Mouse (Mus musculus) urinary bladder, postnatal 25 days (tissue): ENCODE measurements around the gene Selplg.
A peak's percentile ranks its signal among the peaks of the same experiment; 100 is the strongest.
"Not testable (repeated sequence)": the region's sequence is repeated elsewhere in the genome, so short reads cannot be mapped to it uniquely, and the experiment has no call there.

ENCODE experiments used
- DNase-seq: peaks from one replicate; pipeline ENCODE4 v3.0.0; 2022; ENCODE audit warnings: low spot score

Selplg gene

DNA sequence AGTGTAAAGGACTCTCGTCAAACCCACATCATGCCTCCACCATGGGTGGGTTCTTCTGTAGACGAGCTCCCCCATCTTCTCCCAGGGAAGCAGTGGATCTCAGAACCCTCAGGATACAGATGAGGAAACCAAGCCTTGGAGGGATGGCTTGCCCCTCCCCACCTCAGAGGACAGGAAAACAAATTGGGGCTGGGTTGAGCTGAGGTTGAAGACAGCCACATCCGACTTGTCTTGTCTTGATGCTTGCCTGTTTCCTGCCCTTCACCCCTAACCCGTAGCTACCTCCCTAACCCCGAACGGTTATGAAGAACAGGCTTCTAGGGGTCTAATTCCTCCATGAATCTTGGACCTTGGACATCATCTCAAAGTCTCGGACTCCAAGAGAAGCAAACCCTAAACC is 6.9 kb downstream of the Selplg start:
- DNase-seq, result no peak

DNA sequence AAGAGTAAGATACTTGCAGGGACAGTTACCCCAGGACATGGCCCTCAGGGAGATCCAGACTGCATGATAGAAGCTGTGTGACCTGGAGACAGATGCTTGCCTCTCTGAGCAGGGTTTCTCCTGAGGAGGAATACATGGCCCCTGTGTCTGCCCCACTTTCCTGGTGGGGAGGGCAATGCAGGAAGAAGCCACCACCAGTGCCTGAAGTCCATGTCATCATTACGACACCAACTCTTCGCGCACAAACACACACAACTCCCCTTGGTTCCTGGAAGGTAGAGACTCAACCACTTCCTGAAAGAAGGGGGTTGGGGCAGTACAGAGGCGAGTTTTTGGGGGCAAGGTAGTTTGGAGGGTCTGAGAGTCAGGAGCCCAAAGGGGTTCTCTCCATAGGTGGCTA is 8.2 kb downstream of the Selplg start:
- DNase-seq, result no peak

DNA sequence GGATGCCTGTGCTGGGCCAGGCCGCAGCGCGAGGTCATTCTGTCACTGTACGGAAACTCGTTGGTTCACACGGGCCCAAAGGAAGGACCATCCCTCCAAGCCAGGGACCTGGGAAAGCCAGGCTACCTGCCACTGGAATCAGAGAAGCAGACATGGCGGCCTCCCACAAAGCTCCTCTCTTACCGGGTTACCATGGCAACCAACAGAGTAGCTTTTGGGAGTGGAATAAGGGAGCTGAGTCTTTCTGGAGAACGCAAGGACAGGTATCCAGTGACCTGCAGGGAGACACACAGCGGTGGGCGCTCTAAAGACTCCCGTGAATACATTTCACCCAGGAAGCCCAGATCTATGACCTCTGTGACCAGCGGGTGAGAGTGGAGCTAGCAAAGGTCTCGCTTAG is 13.9 kb downstream of the Selplg start:
- DNase-seq, result no peak

DNA sequence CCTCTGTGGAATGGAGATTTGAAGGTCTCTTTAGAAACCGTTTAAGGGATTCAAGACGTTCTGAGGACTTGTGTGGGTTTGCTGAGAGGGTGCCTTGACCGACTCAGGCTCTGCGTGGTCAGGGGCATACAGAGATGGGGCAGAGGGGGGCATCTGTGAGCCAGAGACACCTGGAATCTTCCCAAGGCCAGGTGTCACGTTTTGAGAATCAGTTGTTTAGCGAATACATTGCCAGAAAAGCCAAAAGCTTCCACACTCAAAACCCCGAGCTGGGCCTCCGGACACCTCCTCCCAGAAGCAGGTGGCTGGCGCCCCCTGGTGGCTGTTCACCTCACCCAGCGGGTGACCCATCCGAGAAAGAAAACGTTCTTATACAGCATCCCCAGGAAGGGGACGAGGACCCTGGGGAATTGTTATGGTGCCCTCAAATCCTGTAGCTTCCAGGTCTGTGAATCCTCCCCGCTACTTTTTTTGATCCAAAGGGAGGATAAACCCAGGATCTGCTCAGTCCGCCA is 16.7 kb downstream of the Selplg start:
- peak; percentile 80 for DNase-seq

DNA sequence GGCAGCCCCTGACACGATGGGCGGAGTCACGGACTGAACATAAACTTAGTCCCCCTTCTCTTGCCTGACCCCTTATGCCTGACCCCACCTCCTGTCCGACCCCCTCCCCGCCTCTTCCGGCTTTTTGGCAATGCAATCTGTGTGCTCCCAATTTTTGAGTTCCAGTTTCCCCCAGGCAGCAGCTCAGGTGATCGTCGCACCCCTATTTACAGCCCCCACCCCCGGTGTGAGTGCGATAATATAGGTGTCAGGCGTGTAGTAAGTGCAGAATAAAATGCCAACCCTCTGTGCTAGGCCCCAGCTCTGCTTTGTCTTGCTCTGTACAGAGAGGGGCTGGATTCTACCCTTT is 17.4 kb downstream of the Selplg start:
- DNase-seq, result no peak

DNA sequence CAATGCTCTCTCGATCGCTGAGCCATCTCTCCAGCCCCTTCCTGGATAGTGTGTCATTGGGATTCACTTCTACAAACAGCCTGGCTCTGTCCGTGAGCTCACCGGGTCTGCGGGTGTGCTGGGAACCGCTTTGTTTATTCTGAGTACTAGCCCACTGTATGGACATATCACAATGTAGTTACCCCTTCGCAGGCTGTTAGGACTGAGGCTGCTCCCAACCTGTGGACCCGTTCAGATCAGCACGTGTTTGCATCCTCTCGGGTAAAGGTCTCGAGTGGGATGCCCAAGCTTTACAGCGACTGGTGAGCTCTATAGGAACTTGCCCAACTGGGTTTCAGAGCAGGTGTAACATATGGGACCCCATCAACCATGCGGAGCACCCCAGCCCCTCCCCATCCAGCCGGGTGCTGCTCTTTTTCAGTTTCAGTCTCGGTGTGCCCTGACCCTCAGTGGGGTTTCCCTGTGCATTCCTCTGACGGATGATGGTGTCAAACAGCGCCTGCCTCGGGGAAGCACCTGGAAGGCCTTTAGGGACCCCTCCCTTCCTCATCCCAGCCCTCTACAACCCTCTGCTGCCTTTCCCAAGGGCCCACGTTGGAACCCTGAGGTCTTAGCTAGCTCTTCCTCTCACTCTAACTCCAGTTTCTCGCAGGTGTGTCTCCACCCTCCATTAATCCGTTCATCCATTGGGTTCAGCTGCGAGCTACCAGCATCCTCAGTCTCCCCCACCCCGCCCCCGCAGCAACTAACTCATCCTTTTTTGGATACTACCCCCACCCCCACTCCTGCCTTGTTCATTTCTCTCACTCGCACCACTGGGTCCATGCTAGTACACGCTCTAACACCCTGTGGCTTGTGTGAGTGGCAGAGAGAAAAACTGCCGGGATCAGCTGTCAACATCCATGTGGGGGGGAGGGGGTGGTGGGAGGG is 18.1 kb downstream of the Selplg start:
- DNase-seq, result no peak

DNA sequence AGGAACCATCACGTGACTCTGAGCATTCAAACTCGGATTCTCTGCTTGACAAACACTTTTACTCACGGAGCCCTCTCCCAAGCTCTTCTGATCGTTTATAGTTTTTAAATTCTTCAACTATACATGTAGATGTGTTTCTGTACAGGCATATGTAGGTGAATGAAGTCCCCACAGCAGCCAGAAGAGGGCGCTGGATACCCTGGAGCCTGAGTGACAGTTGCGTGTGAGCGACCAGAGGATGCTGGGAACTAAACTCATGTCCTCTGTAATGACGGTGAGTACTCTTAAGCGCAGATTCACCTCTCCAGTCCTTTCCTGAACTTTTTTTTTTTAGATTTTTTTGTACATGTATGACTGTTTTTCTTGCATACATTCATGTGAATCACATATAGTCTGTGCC is 18.8 kb downstream of the Selplg start:
- DNase-seq, result no peak

DNA sequence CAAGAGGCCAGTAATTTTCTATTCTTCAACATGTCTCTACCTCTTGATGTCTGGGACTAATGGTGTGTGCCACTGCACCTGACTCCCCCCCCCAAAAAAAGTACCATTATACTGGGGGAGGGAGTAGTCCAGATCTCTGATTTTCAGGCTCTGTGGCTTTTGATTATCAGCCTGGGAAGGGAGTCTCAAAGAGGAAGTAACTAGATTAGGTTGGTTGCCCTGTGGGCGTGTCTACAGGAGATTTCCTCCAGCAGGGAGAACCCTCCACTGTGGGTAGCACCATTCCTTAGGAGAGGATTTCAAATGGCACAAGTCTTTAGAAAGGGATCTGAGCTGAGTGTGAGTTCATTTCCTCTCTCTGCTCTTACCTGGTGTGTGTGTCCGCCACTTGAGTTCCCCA is 19.8 kb downstream of the Selplg start:
- DNase-seq, result no peak

DNA sequence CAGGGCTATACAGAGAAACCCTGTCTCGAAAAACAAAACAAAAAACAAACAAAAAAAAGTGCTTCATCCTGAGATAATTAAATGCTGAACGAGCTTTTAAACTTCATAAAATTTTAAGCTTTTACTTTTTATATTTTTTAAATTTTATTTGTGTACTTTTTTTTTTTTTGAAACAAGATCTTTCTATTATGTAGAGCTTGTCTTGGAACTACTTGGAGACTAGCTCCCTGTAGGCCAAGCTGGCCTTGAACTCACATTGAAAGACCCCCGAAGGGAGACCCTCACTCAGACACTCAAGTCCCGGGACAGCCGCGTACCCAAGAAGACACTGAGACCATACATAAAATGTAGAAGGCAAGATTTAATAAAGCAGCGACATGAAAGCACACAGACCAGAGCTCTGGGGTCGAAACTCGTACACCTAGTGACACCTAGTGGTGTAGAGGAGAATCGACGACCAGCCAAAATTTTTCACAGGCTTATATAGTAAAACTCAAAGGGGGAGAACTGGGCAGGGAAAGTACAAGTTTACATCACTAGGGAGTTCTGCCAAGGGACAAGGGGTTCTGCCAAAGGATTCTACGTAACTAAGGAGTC is 20.5 kb downstream of the Selplg start:
- DNase-seq, result not testable (repeated sequence)

DNA sequence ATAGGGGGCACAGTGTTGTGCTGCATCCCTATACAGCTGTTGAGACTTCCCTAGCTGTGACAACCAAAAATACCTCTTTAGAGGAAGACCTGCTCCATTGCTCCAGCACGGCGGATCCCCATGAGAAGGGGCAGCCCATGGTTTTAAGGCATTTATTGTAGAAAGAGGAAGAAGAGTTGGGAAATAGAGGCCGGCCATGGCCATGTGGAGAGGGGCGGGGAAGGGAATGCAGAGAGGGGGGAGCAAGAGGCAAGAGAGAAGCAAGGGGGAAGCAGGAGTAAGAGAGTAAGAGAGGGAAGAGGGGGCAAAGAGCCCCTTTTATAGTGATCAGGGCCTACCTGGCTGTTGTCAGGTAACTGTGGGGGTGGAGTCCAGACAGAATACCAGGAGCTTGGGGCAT is 22.3 kb downstream of the Selplg start:
- DNase-seq, result no peak

DNA sequence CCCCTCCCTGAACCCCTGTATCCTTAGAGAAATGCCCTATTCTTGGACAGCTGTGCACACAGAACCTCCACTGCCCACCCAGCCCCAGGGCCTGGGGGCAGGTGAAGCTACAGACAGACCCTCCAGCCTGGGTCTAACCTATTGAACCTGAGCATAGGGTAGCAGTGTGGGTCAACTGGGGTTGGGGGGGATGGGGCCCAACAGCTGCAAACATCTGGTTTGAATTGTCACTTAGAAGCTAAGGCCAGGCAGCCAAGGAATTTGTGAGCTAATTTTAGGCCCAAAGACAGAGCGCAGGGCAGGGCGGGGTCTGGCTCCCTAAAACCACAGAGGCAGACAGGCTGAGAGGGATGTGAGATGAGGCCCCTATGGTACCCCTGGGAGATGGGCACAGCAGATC is 24.3 kb downstream of the Selplg start:
- DNase-seq, result no peak

DNA sequence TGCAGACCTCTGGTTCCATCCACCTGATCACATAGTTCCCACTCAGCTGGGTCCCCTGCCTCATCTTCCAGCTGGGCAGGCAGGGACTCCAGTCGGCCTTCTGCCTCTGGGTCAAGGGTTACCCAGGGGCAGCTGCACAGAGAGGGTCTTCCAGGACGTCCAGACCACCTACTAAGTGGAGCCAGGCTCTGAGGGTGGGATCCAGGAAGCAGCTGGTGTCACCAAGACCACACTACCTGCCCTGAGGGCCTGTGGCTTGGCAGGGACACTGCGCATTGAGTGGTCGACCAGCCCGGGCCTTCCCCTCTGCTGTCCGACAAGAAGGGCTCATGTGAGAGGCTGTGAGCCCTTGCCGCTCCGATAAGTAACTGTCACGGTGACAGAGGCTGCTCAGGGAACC is 24.7 kb downstream of the Selplg start:
- no peak for DNase-seq

DNA sequence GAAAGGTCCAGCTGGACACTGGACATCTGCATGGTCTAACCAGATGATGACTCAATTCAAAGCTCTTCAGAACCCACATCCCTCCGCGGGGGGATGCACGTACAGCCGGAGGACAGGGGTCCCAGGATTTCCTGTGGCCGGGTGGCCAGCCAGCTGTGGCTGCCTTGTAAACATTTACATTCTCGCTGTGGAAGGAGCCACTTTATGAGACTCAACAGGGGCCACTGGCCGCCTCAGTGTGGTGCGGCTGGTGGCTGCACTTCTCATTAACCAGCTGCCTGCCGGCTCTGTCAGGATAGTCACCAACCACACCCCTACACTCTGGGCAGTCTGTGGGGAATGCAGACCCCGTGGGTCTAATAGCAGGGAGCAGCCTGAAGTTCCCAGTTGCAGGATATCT is 26.0 kb downstream of the Selplg start:
- no peak for DNase-seq

DNA sequence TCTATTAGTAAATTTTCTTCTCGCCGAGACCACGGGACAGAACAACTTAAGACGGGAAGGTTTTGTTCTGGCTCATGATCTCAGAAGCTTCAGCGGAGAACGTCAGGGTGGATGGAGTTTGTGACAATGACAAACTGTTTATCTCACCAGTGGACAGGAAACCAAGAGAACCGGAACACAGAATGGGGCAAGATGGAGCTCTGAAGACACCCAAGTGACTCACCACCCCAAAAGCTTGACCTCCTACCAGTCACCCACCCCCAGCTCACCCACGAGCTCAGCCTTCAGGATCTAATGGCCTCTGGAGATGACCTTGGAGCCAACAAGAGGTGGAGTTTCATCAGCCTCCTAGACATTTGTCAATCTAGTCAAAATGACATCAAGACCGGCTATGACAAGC is 27.1 kb downstream of the Selplg start:
- no peak for DNase-seq

DNA sequence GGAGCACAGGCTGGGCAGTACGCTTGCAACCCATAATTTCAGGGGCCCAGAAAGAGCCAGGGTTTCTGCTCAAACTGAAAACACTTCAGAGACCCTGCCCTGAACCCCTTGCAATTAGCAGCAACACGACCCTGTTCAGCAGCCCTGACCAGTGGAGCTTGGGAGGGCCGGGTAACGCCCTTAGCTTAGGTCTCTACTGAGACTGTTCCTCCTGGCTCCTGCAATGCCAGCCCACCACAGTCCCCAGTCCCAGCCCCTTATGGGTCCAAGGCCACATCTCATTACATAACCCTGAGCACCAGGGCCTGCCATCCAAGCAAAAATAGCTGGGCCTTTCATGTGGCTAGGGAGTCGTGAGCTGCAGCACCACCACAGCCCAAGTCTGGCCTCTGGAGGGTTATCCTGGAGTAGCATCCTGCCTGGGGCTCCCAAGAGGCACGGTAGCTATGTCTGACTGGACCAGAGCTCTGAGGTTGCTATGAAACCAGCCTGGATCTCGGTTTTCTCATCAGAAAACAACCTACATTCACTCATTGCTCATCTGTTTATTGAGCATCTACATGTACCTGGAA is 28.0 kb downstream of the Selplg start:
- no peak for DNase-seq

DNA sequence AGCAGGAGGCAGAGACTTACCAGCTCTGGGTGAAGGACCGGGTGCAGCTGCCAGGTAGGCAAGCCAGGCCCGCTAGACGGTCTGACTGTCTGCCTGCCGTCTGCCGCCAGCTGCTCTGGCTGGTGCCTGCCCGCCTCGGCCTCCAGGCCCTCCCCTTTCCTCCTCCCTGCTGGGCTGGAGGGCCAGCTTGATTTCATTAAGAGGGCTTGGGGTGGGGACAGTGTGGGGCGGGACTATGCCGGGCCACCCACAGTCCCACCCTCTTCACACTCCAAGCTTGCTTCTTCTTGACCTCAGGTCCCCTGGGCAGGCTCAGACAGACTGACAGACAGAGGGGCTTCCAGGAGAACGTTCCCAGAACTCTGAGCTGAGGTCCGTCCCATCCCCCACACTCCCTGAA is 32.2 kb downstream of the Selplg start, which contains the start of gene Tmem119:
Gene Tmem119, minus strand, starts transcription at position 237 of the 400 bp plus-strand sequence.
- peak; percentile 31 for DNase-seq

DNA sequence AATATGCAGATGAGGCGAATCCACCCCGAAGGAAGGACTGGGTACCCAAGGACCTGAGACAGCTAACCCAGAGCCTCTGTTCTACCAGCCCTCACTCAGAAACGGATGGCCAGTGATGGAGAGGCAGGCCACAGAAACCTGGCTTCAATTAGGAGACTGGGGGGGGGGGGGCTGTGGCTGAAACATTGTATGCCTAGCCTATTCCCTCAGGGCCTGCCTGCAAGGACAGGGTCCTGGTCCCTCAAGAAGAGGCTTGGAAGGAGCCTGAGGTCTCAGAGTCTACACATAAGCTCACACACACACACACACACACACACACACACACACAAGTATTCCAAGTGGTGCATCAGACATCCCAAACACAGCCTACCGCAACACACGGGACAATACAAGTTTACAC is 32.8 kb downstream of the Selplg start:
- DNase-seq, result no peak

DNA sequence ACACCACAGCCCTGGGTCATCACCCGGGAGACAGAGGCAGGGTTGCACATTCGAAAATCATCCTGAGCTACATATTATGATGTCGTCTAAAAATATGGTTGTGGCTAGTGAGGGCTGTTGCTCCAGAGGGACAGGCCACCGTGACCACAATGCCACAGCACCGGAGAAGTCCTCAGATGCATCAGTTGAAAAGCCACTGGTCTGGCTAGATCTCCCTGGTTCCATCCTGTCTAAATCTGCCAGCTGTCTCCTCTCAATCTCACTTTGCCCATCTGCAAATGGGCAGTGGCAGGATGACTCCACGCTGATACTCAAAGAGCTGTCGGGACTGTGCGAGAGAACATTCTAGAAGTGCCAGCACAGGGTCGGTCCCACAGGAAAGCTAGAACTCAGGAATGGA is 33.9 kb downstream of the Selplg start:
- no peak for DNase-seq

DNA sequence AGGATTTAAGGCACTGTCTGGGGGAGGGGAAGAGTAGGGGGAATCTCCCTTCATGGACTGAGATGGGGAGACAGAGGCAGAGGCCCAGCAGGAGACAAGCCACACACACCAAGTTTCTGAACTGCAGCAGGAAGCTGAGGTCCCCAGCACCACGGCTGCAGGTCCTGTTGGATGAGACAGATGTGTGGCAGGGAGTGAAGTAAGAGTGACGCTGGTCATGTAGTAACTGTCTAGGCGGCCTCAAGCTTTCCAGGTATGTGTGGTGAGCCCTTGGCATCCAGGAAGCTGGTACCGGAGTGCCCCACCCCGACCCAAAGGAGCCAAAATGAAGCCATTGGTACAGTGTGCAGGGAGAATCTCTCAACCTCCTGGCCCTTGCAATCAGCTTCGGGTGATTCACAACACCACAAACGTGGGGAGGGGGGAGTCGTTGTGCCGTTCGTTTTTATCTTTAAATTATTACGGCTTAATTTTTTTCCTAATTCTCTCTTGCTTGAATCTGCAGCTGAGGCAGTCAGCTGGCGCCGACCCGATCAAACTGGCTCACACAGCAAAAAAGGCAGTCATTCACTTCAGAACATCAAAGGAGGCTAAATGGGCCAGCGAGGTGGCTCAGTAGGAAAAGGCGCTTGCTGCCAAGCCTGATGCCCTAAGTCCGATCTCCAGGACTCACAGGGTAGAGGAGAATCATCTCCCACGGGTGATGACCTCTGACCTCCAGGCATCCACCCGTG is 35.1 kb downstream of the Selplg start:
- DNase-seq, result no peak

DNA sequence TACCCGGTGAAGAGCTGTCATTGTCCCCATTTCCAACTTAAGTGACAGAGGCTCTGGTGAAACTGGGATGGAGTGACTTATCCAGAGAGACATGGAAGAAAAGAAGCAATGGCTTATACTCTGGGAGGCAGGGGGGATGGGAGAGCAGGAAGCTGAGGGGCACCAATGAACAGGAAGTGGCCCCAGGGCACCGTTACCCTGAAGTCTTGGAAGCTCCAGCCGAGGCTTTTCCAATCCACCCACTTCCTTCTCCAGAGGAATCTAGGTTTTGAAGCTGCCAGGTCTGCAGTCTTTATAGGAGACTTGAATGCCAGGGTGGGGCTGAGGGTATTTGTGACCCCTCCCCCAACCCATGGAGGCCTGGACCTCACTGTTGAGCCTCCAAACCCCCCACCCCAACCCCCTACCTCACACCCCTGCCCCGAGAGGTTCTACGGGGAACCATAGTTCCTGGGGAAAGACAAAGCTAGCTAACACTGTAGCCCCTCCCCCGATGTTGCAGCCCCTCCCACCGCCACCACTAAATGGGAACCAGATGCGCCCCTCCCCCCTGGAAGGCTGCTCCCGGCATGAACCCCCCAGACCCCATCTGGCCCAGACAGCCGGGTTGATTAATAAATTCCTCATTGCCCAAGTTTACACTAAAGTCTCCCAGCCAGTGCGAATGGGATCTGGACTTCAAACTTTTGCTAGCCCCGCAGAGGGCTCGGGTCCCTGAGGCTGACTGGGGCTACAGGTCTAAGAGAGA is 35.9 kb downstream of the Selplg start:
- DNase-seq, result no peak

DNA sequence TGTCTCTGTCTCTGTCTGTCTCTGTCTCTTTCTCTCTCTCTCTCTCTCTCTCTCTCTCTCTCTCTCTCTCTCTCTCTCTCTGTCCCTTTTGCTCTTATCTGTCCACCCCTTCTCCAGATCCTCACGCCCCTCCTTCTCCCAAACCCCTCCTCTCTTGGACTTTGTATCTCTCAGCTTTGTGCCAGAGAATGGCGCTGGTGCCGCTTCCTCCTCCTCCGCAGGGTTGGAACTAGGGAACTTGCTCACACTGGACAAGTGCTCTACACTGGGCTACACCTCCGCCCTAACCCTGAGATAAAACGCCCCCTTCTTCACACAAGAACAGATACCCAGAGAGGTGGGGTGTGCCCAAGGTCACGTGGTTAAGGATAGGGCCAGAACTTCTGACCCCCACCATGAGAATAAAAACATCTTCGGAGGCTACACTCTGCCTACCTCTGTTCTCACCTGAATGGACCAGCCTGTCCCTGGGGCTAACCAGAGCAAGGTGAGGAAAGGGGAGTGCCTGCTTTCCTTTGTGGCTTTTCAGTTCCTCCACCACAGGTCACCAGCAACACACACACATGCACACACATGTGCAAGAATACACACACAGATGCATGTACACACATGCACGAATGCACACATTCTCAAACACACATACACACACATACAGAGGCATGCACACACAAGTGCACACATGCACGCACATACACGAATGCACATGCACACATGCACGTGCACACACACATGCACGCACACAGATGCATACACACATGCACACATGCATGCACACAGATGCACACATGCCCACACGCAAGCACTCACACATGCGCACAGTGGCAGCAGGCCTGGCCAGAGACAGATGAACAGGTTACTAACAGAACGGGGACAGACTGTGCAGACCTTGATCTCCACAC is 41.0 kb downstream of the Selplg start:
- DNase-seq, result no peak
